Mouse (Mus musculus) forelimb bud, embryonic 11.5 days (tissue): ENCODE data around the gene Jdp2.

Experiments used
- DNase-seq: peaks from one replicate; pipeline ENCODE4 v3.0.0-alpha.2; 2012; ENCODE audit warnings: low read depth, low spot score

The Jdp2 gene

DNA sequence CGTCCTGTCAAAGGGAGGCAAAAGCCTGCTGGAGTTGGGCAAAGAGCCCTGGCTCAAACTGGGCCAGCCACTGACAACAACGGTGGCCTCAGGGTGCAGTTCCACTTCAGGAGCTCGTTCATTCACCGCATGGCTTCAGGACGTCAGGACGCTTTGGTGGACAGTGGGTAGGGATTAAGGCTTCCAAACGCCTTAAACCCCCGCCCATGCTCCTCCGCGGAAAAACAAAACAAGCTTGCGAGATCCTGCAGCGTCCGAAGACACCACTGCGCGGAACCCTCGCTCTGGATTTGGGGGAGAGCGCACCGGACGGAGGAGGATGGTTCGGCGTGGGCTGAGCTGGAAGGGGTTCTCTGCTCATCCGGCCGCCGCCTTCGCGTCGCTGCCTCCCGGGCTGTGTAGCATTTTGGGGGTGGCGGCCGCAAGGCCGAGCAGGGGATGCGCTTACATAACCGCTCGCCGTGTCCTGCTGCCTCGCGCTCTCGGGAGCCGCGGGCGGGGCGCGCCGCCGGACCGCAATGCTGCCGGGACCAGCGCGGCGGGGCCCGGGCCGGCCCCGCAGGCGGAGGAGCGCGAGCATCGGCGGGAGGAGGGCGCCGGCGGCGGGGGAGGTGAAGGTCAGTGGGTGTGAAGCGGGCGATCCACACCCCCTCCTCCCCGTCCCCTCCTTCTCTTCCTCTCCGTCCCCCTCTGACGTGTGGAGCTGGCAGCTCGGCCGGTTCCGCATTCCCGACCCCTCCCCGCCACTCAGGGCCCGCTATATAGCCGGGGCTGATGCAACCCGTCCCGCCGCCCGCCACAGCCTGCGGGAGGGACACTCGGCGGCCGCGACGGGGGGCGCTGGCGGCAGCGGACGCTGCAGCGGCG lies at the start of gene Jdp2:
Gene Jdp2 (plus strand): TSS at position 417 of the 867 bp plus-strand sequence.
- peak; percentile 33 for DNase-seq

DNA sequence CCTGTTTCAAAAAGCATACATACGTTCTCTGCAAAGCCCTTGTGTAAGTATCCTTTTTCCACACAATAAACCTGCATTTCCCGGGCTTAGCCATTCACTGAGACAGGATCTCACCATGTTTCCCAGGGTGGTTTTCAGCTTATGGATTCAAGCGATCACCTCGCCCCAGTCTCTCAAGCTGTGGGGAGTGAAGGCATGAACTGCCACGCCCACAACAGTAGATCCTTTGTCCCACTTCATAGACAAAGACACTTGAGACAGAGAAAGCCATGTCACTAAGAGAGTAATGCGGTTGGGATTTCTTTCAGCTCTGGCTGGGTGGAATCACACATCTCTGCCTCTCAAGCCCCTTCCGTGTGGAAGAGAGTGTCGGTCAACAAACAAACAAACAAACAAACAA lies 49.2 kb upstream of the Jdp2 start:
- no peak for DNase-seq

DNA sequence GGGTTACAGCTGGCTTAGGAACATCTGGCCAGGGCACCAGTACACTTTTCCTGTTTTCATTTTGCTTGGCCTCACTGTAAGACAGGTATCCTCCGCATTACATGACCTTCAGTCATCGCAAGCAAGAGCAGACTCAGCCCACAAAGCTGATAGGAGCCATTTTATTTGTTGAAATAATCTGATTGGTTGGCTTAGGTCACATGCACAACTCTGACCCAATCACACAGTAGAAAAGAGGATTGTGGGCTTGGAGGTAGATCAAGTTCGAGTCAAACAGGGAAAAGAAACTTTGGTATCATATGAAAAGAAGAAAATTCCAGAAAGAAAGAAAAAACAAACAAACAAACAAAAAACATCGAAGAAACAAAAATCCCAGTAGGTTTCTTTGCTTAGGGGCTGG lies 48.4 kb upstream of the Jdp2 start:
- no peak for DNase-seq

DNA sequence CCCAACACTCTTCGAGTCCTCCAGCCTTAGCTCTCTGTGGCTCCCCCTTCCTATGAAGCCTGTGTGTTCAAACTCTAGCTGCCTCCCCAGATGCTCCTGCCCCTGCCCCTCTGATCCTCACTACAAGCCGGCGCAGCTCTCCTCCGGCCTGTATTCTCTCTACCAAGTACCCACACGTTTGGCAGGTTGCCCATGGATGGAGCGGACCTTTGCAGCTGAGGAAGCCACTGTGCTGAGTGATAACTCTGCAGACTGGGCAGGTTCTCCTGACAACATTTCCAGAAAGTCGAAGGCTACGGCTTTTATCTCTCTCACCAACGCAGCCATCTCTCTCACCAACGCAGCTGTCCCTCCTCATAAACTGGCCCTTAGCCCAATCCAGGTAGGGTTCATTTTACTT lies 39.5 kb upstream of the Jdp2 start:
- no peak for DNase-seq

DNA sequence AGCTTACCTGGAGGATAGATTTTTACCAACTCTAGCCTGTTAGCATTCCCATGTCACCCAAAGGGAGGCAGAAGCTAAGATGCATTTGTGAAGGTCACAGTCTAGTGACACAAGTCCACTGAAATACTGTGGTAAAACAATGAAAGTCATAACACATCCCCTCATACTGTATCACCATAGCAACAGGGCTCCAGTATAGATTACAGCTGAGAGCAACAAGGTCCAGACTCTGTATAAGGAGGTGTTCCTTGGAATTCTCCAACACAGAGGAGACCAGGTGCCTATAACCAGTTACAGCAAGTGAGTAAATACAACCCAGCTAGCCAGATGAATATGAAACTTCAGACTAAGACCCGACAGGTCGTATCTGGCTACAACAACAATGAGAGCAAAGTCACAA lies 33.4 kb upstream of the Jdp2 start:
- no peak for DNase-seq

DNA sequence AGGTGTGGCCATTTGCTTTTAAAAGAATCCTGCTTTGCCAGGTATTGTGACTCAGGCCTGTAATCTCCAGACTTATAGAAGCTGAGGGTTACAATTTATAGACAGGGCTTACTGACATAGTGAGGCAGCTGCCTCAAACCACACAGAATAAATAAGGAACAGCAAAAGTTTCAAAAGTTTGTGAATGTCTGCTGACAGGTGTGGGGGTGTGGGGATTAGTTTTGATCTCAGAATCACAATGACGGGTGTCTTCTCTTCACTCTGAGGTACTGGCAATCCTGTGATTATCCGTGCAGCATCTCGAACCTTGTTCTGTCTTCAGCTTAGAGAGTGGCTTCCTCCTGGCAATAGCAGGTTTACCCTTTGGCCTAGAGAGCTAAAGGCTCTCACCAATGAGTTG lies 30.5 kb upstream of the Jdp2 start:
- DNase-seq, result no peak

DNA sequence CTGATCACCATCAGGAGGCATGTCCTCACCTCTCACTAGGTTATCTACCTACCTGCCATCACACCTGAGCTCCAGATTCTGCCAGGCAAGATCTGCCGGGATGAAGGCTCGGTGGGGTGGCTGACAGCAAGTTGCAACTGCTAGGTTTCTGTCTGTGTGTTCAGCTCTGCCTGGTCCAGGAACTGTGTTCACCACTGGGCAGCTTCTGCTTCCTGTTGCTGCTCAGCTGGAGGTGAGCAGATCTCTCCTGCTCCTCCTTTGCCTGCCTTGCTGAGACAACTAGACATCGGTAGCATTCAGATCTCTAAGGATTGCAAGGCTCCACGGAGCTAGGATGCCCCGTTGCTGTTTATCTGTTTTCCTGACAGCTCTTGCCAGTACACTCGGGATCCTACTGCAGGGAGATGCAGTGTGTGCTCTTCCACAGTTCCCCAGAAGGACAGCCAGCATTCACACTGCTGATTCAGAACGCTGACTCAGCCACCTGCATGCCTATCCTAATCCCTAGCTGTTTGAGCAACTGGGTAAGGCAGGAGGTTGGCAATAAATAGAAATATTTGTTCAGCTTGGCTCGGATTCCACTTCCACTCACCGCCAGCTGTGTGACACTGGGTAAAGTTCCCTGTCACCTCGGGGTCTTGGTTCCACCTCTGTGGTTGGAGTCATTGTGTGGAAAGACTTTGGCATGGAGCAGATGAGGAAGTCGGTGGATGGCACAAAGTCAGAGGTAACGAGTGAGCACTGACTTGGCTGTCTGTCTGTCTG lies 29.3 kb upstream of the Jdp2 start:
- no peak for DNase-seq

DNA sequence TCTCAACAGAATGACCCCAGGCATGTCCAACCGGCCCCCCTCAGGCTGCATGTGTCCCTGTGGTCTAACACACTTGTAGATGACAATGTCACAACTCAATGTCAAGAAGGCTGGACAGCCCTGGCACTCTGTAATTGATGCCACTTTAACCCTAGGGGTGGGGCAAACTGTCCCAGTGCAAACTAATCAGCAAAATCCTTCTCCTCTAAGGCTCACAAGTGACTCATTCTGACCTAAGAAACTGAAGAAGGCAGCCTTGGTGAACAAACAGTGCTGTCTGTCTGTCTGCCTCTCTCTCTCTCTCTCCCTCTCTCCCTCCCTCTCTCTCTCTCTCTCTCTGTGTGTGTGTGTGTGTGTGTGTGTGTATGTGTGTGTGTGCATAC lies 28.7 kb upstream of the Jdp2 start:
- no peak for DNase-seq

DNA sequence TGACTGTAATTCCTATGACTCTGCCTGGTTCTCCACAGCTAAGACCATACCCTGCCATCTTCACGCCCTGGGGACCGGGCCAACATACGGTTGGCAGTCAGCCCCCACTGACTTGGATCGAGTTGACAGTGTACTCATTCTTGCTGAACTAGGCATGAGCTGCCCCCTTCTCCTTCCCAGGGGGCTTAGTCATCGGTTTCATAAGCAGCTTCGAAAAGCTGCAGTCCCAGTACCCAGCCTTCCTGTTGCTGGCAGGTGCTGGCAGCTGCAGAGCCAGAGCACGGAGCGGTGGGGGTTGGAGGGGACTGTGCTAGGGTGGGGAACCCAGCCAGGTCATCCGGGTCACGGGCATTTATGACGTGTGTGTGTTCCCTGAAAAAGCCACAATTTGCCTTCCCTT lies 27.5 kb upstream of the Jdp2 start:
- no peak for DNase-seq

DNA sequence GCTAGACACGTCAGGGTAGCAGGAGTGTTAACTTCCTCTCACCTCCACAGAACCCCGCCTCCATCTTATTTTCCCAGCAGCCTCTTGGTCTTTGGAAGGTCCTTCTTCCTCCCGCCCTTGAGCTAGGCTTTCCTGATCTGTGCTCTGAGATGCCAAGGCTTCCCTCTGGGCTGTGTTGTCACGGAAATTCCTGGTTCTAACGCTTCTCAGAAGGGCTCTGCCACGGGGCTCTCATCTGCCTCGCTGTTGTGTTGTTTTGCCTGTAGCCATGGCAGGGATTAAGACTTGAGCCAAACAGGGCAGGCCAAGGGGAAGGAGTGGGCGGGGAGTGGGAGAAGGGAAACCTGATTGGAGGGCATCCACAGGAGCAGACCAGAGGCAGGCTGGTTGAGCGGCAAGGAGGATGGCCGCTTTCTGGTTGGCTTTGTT lies 26.8 kb upstream of the Jdp2 start:
- peak; percentile 43 for DNase-seq

DNA sequence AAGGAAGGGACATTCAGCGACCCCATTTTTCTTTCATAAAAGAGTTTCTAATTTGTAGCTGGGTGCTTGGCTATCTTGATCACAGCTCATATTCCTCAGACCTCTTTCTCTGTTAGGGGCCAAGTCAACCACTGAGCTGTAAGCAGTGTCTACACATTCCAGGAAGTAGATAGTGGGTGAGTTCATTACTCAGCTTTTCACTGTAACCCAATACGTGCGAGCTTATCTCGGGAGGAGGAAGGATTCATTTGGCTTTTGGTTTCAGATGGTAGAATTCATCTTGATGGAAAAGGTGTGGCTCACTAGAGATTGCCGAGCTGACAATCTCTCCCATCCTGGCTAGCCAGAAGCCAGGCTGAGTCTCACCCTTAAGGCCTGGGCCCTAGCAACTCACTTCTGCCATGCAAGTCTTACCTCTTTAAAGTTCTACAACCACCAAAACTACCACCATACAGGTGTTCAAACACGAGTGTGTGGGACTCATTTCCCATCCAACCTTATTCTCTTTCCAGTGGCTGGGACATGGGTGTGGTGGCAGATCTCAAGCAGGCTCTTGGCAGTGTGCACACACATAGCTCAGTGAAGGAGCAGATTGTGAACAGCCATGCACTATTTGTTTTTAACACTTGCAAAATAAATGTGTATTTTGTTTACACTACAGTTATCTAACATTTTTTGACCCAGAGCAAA lies 23.9 kb upstream of the Jdp2 start:
- no peak for DNase-seq

DNA sequence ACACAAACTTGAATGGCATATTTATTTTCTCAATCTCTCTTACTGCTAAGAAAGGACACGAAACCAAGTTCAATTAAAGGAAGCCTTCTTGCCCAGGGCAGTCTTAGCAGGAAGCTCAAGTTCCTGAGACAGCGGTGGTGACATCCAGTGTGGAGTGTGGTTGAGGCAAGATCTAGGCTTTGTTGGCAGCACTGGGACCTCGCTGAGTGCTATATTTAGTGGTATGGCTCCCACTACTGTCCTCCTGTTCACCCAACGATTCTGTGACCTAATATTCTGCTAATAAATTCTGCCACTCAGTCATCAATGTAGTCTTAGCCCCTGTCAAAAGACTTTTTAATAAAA lies 23.4 kb upstream of the Jdp2 start:
- DNase-seq, result no peak

DNA sequence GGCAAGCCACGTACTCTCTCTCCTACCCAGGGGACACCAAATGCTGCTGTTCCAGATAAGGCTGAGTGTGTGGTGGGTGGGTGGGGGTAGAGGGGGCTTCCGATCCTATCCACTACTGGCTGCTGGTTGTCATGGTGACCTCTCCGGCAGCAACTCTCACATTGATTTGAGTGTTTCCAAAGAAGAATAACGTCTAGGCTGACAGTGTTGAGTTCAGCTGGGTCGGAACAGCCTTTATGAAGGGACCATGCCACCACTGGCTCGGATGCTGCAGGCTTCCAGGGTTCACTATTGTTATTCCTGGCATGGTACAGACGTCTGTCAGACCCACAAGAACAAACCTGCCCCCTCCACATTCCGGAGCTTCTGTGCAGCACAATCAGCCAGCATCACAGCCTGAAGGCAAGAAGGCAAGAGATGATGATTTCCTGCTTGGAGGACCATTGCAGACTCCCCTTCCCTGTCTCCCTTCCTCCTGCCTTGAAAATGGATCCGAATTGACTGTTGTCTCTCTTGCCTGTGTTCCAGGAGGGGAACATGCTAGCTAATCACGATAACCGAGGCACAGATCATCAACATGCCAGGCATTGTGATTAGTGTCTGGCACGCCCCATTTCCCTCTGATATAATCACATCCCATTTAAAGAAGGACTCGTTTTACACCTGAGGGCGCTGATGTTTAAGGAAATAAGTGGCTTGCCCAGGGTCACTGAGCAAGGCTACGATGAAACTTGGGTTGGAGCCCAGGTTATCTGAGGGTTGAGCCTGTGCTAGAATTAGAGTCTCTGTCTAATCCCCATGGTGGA lies 17.4 kb upstream of the Jdp2 start:
- no peak for DNase-seq

DNA sequence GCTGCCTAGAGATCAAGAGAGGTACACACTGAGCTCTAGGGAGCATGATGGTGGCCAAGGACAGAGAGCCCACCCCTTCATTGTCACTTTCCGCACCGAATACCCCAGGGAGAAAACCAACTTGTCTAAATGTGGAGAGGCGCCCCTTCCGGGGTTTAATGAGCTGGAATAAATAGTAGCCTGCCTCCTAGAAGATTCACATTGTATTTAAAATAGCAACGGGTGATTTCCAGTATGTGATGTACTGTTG lies 16.8 kb upstream of the Jdp2 start:
- no peak for DNase-seq

DNA sequence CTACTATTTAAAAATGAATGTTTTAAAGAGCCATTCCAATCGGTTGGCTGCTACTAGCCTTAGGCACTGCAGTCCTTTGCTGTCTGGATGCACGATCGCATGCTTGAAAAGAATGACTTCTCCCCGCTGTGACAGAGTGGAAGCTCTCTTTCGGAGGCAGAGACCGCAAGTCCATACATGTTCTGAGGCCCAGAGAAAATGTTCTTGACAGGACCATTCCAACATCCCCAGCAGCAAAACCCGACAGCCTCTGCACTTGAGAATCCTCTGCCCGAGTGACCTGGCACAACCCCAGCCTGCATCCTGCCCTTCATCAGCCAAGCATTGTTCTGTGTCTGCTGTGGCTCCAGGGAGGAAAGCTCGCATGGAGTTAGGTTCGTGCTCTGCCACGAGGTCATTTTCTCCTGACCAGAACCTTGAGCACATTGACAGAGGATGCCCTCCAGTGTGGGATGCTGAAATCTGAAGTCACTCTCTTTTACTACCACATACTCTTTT lies 13.0 kb upstream of the Jdp2 start:
- peak; percentile 16 for DNase-seq

DNA sequence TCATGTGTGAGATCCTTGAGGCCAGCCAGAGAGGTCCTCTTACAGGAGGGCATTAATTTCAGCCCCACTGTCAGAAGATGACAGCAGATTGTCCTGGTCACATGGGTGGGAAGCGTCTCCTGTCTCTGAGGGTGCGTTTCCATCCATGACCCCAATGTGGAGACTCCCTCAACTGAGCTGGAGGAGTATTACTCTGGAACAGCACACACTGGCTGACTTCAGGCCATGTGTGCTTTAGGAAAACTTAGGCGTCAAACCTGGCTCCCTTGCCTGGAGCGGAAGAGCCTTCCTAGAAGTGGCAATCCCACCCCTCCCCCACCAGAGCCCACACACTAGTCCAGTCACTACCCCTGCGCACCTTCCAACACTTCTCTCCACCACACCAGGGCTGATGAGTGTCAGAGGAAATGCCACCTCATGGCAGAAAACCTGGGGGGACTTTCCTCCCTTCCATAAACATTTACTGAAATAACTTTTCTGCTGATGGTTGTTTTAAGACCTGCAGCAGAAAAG lies 8.9 kb upstream of the Jdp2 start:
- DNase-seq, result peak; percentile 35

DNA sequence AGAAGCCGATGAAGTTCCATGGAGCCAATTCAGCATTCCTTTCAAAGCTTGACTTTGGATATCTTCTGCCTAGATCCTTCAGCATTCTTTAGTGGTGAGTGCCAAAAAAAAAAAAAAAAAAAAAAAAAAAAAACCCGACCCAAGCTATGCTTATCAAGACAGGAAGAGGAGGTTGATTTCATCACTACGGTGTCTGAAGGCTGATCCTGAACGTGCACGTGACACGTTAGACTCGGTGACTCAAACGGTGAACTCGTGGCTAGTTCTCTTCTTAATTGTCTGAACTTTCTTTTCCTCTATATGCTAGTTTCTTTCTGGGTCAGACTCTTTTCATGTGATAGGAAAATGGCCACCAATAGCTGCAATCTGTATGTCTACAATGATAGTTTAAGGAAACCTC lies 5.9 kb upstream of the Jdp2 start:
- DNase-seq, result no peak

DNA sequence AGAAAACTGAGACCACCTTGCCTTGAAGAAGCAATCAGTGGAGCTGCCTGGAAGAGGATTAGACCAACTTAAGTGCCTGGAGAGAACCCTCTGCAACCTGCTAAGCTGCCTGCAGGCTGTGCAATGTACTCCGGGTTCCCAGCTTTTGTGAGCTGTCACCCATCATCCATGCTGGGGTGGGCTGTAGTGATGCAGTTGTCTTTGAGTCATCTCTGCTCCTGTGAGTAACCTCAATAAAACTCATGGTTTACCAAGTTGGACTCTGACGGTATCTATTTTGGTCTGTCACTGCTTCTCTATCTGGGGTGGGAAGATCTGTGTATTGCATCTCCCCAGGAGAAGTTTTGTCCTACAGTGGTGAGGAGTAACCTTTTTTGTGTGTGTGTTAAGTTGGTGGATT lies 4.4 kb upstream of the Jdp2 start:
- no peak for DNase-seq

DNA sequence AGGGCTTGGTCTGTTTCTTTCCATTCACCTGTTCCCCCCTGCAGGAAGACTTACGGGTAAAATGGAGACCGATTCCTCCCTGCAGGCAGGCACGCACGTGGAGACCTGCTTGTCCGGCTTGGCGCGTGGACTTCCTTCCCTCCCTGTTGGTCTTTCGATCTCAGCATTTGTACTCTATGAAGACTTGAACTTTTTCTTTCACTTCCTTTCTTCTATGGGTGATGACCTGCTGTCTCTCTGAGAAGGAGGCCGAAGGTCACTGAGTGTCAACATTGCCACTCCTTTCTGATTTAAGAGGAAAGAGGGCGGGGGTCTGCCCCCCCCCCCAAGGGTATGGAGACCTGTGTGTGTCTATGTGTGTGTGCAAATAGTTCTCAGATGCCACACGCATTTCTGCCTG lies 774 bp upstream of the Jdp2 start:
- DNase-seq, result no peak

DNA sequence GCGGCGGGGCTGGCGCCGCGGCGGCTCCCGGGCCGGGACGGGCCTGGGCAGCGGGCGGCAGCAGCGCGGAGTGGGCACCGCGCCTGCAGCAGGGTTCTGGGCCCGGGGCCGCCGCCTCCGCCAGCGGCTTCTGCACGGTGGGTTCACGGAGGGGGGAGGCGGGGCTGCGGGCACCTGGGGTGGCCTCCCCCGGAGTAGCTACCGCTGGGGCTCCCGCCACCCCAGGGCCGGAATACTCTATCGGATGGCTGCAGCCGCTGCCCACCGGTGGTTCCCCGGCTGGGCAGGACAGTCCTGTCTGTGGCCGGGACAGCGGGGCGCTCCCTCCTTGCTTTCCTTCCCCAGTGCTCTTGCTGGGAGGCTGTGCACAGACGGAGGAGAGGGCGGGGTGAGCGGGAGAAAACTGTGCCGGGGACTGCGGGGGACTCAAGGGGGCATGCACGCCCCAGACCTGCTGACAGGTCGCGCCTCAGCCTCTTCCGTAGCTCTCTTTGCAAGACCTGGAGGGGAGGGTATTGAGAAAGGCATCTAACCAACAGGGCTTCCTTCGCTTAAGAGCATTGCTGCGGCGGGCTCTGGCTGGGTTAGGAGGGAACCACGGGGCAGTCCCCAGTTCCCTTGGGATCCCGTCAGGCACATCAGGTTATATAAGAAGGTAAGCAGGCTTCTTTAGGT lies 788 bp downstream of the Jdp2 start:
- peak; percentile 30 for DNase-seq

DNA sequence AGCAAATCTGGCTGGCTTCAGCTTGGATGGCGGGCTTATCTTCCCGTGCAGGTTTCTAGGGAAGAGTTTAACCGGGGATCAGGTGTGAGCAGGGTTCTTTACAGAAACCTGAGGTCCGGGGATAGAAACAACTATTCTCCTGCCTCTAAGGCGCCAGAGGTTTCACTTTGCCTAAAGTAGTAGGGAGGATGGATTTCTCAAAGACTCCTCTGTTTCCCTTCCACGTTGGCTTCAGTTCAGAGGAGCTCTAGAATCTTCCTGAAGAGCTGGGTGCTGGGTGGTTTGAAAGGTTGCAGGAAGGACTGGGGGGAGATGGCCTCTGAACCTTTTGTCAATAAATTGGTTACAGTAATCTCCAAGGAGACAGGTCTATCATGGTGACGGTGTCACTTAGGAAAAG lies 1.8 kb downstream of the Jdp2 start:
- DNase-seq, result no peak
